Mouse (Mus musculus) C2C12 (cell line): ENCODE results near the gene Nfyb. TPM values are rescaled to one million over a fixed set of nuclear protein-coding genes. Genes with fewer than 3 reads are reported as not detected.
A peak's percentile ranks its signal among the peaks of the same experiment; 100 is the strongest.

ENCODE experiments used
- H3K27me3 ChIP-seq: one replicate; pipeline ENCODE4 v1.6.1; 2011; ENCODE audit not compliant: control insufficient read depth, insufficient read depth, insufficient read length
- H3K36me3 ChIP-seq: one replicate; pipeline ENCODE4 v1.6.1; 2011; ENCODE audit not compliant: control insufficient read depth, insufficient read depth
- H3K4me3 ChIP-seq: one replicate; pipeline ENCODE4 v1.5.1; 2011; ENCODE audit warnings: mild to moderate bottlenecking, control low read depth; ENCODE audit not compliant: poor library complexity, insufficient read depth, severe bottlenecking
- H3K79me2 ChIP-seq: one replicate; pipeline ENCODE4 v1.6.1; 2011; ENCODE audit not compliant: control insufficient read depth, insufficient read depth
- H3K79me3 ChIP-seq: one replicate; pipeline ENCODE4 v1.6.1; 2011; ENCODE audit warnings: low read depth, control low read depth
- H3ac ChIP-seq: one replicate; pipeline ENCODE3; 2011; ENCODE audit warnings: low read depth; ENCODE audit not compliant: control insufficient read depth, insufficient read length
- CEBPB ChIP-seq: IDR thresholded peaks from one replicate; pipeline ENCODE4 v1.6.1; 2011; ENCODE audit warnings: low read depth, mild to moderate bottlenecking, control low read depth, moderate library complexity
- CTCF ChIP-seq: IDR thresholded peaks from one replicate; pipeline ENCODE4 v1.5.1; 2011; ENCODE audit not compliant: control insufficient read depth, insufficient read depth, insufficient read length
- FOSL1 ChIP-seq: IDR thresholded peaks from one replicate; pipeline ENCODE4 v1.8.0; 2011; ENCODE audit warnings: mild to moderate bottlenecking, low read length; ENCODE audit not compliant: poor library complexity, insufficient read depth, severe bottlenecking
- MAX ChIP-seq: IDR thresholded peaks from one replicate; pipeline ENCODE4 v1.6.1; 2011; ENCODE audit warnings: mild to moderate bottlenecking, control low read depth
- MYOD1 ChIP-seq: IDR thresholded peaks from one replicate; pipeline ENCODE4 v1.6.1; 2011; ENCODE audit warnings: low read depth; ENCODE audit not compliant: control insufficient read depth, insufficient read length
- MYOG ChIP-seq: IDR thresholded peaks from one replicate; pipeline ENCODE4 v1.6.1; 2011; ENCODE audit not compliant: control insufficient read depth, insufficient read length; ENCODE audit errors: extremely low read depth
- USF1 ChIP-seq: IDR thresholded peaks from one replicate; pipeline ENCODE4 v1.6.1; 2011; ENCODE audit warnings: low read depth, mild to moderate bottlenecking, control low read depth, moderate library complexity
- polyA plus RNA-seq: library from polyadenylated mRNA; unstranded; fragments of >200 nt; fragmentation: generic; extraction: Trizol; gene quantifications from one replicate; pipeline ENCODE4 v1.2.1, GENCODE M21; 2012; ENCODE audit warnings: missing spikeins

Nfyb gene
- polyA plus RNA-seq, 1 experiment, result 11.9 TPM

GRCm38 (mm10) chr10:82797119-82797491 lies 33.2 kb upstream of the Nfyb start:
- H3K79me2 ChIP-seq, result no peaks in the 10 kb centered on the region
- TF ChIP-seq CTCF, result no peak
- TF ChIP-seq MAX, result no peak
- TF ChIP-seq USF1, result no peak
- no peak for TF ChIP-seq MYOD1
- no peak for TF ChIP-seq MYOG
- no peak for TF ChIP-seq CEBPB
- no peak for TF ChIP-seq FOSL1
- H3K79me3 ChIP-seq, result no peaks in the 10 kb centered on the region
- H3K36me3 ChIP-seq, result no peaks in the 10 kb centered on the region
- no peaks in the 10 kb centered on the region for H3K27me3 ChIP-seq
- H3ac ChIP-seq, result no peak overlapping the region
- no peak overlapping the region for H3K4me3 ChIP-seq

- no peaks in the 10 kb centered on the region for H3K79me2 ChIP-seq
- H3K79me3 ChIP-seq, result no peaks in the 10 kb centered on the region
- TF ChIP-seq MYOD1 (no peak), CEBPB (no peak), MAX (no peak), FOSL1 (no peak), USF1 (no peak), CTCF (no peak), MYOG (no peak)
- no peaks in the 10 kb centered on the region for H3K27me3 ChIP-seq
- H3K4me3 ChIP-seq, result no peak overlapping the region
- H3K36me3 ChIP-seq, result no peaks in the 10 kb centered on the region
- H3ac ChIP-seq, result no peak overlapping the region
These were observed 32.7 kb upstream of the Nfyb start for GRCm38 (mm10) chr10:82796471-82797118.

- H3K4me3 ChIP-seq, result no peak overlapping the region
- no peaks in the 10 kb centered on the region for H3K27me3 ChIP-seq
- no peaks in the 10 kb centered on the region for H3K36me3 ChIP-seq
- H3ac ChIP-seq, result no peak overlapping the region
- no peaks in the 10 kb centered on the region for H3K79me3 ChIP-seq
- no peaks in the 10 kb centered on the region for H3K79me2 ChIP-seq
- TF ChIP-seq MYOD1 (no peak), CTCF (no peak), MAX (no peak), MYOG (no peak), CEBPB (no peak), FOSL1 (no peak), USF1 (no peak)
These were observed 31.8 kb upstream of the Nfyb start for GRCm38 (mm10) chr10:82795767-82796166.

GRCm38 (mm10) chr10:82795071-82795731 lies 31.3 kb upstream of the Nfyb start:
- Histone ChIP-seq H3ac (peak overlapping the region; percentile 0), H3K79me2 (no peaks in the 10 kb centered on the region), H3K79me3 (no peaks in the 10 kb centered on the region), H3K4me3 (no peak overlapping the region), H3K27me3 (no peaks in the 10 kb centered on the region), H3K36me3 (no peaks in the 10 kb centered on the region)
- TF ChIP-seq USF1 (no peak), CTCF (peak; percentile 74), MYOD1 (no peak), MYOG (no peak)

- TF ChIP-seq MYOG (no peak), FOSL1 (no peak), MAX (no peak), MYOD1 (no peak), USF1 (no peak), CTCF (no peak), CEBPB (no peak)
- H3ac ChIP-seq, result no peak overlapping the region
- no peaks in the 10 kb centered on the region for H3K79me2 ChIP-seq
- no peaks in the 10 kb centered on the region for H3K27me3 ChIP-seq
- H3K4me3 ChIP-seq, result no peak overlapping the region
- no peaks in the 10 kb centered on the region for H3K36me3 ChIP-seq
- H3K79me3 ChIP-seq, result no peaks in the 10 kb centered on the region
These were observed 28.4 kb upstream of the Nfyb start for GRCm38 (mm10) chr10:82792311-82792710.

- Histone ChIP-seq H3K4me3 (no peak overlapping the region), H3K79me3 (no peaks in the 10 kb centered on the region), H3K27me3 (no peaks in the 10 kb centered on the region), H3ac (no peak overlapping the region), H3K36me3 (no peaks in the 10 kb centered on the region), H3K79me2 (no peaks in the 10 kb centered on the region)
- no peak for TF ChIP-seq FOSL1
- TF ChIP-seq MYOD1, result no peak
- TF ChIP-seq MYOG, result no peak
- no peak for TF ChIP-seq USF1
- TF ChIP-seq CTCF, result no peak
- no peak for TF ChIP-seq MAX
- TF ChIP-seq CEBPB, result no peak
These were observed 27.8 kb upstream of the Nfyb start for GRCm38 (mm10) chr10:82791713-82792112.
